Mouse (Mus musculus): ENCODE data around the gene Zfp385a. TPM values are rescaled to one million over a fixed set of nuclear protein-coding genes. Genes with fewer than 3 reads are reported as not detected.

Zfp385a gene
- polyA plus RNA-seq, 1 experiment from 2014 or later = 20.1 TPM

GRCm38 (mm10) chr15:103358278-103359121, 18.6 kb upstream of the Zfp385a start:
- Histone ChIP-seq H3K27ac (ENCODE audit: low read depth, low read length) (no peak overlapping the region), H3K4me1 (ENCODE audit: control insufficient read depth, insufficient read depth, low read depth, low read length) (no peaks in the 10 kb centered on the region), H3K4me3 (ENCODE audit: low read length) (no peak overlapping the region), H3K27me3 (replicated peaks; ENCODE audit: control insufficient read depth, insufficient read depth, low read length) (no peaks in the 10 kb centered on the region), H3K9ac (ENCODE audit: low read depth, low read length) (no peak overlapping the region), H3K36me3 (ENCODE audit: control insufficient read depth, insufficient read depth, low read length) (no peaks in the 10 kb centered on the region), H3K4me2 (ENCODE audit: low read length) (no peak overlapping the region), H3K9me3 (ENCODE audit: control insufficient read depth, low read length) (no peaks in the 10 kb centered on the region)
- WGBS = 55% methylated on average over 3 of the region's 4 CpGs
- peak; percentile 16; the same call in 1 of the 2 replicates for ATAC-seq

GRCm38 (mm10) chr15:103357817-103358216, 17.9 kb upstream of the Zfp385a start:
- no peak for ATAC-seq

DNA sequence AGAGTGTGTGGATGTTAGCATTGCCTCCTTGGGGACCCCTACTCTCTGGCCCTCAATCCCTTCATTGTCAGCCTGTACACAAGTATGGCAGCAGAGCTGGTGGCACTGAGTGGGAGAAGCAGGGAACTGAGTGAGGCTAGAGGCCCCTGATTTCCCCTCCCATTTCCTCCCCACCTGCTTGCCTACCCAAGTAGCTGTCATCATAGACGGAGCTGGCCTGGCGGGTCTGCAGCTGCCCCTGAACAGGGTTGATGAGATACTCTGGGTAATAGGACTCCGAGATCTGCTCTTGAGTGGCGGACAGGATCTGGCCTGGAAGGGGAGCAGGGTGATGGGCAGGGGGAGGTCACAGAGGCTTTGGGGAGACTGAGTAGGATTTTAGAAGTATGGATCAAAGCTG, 16.2 kb upstream of the Zfp385a start:
- Histone ChIP-seq H3K4me2 (ENCODE audit: low read length) (no peak overlapping the region), H3K9me3 (ENCODE audit: control insufficient read depth, low read length) (no peaks in the 10 kb centered on the region), H3K27me3 (replicated peaks; ENCODE audit: control insufficient read depth, insufficient read depth, low read length) (no peaks in the 10 kb centered on the region), H3K36me3 (ENCODE audit: control insufficient read depth, insufficient read depth, low read length) (no peaks in the 10 kb centered on the region), H3K9ac (ENCODE audit: low read depth, low read length) (no peak overlapping the region), H3K4me3 (ENCODE audit: low read length) (no peak overlapping the region), H3K27ac (ENCODE audit: low read depth, low read length) (no peak overlapping the region), H3K4me1 (ENCODE audit: control insufficient read depth, insufficient read depth, low read depth, low read length) (no peaks in the 10 kb centered on the region)
- WGBS = 91% methylated on average over 4 of the region's 4 CpGs
- ATAC-seq = no peak

More at GRCm38 (mm10) chr15:103357817-103358216, 17.9 kb upstream of the Zfp385a start:
- H3K9me3 ChIP-seq (ENCODE audit: control insufficient read depth, low read length) = no peaks in the 10 kb centered on the region
- no peaks in the 10 kb centered on the region for H3K36me3 ChIP-seq (ENCODE audit: control insufficient read depth, insufficient read depth, low read length)
- H3K4me3 ChIP-seq (ENCODE audit: low read length) = no peak overlapping the region
- no peak overlapping the region for H3K4me2 ChIP-seq (ENCODE audit: low read length)
- H3K4me1 ChIP-seq (ENCODE audit: control insufficient read depth, insufficient read depth, low read depth, low read length) = no peaks in the 10 kb centered on the region
- no peaks in the 10 kb centered on the region for H3K27me3 ChIP-seq (replicated peaks; ENCODE audit: control insufficient read depth, insufficient read depth, low read length)
- WGBS = 80% methylated on average over 4 of the region's 4 CpGs
- no peak overlapping the region for H3K9ac ChIP-seq (ENCODE audit: low read depth, low read length)
- H3K27ac ChIP-seq (ENCODE audit: low read depth, low read length) = no peak overlapping the region

DNA sequence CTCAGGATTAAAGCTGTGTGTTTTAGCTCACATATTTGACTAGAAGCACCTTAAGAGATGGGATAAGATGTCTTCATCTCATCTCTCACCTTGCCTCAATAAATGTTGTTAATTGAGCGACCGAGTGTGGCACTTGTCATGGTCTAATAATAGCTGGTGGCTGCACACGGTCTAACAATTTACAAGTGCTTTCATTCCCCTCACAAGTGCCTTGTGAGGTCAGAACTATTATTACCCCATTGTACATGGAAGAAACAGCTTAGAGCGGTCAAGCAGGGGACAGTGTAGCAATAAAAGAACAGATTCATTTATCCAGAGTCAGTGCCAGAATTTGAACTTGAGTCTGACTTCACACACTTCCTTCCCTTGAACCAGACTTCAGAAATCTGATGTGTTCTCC, 15.5 kb upstream of the Zfp385a start:
- Histone ChIP-seq H3K9ac (ENCODE audit: low read depth, low read length) (no peak overlapping the region), H3K4me1 (ENCODE audit: control insufficient read depth, insufficient read depth, low read depth, low read length) (no peaks in the 10 kb centered on the region), H3K9me3 (ENCODE audit: control insufficient read depth, low read length) (no peaks in the 10 kb centered on the region), H3K36me3 (ENCODE audit: control insufficient read depth, insufficient read depth, low read length) (no peaks in the 10 kb centered on the region), H3K27ac (ENCODE audit: low read depth, low read length) (no peak overlapping the region), H3K4me2 (ENCODE audit: low read length) (no peak overlapping the region), H3K4me3 (ENCODE audit: low read length) (no peak overlapping the region), H3K27me3 (replicated peaks; ENCODE audit: control insufficient read depth, insufficient read depth, low read length) (no peaks in the 10 kb centered on the region)
- ATAC-seq = no peak
- WGBS = 82% methylated on average over 4 of the region's 4 CpGs

DNA sequence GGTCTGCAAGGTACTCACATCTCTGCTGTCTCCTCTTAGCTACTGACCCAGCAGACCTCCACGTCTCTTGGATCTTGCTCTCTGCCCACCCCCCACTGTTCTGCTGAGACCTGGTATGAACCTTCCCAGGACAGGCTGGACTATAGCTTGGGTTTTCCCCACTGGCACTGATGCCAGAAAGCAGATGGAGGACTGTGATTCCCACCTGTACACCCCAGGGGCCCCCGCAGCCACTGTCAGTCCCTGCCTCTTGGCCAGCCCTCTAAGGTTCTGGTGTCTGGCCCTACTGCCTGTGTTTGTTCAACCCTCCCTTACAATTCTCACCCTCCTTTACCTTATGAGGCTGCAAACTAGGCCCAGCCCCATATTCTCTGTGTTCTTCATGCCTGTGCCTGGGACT, 14.8 kb upstream of the Zfp385a start:
- WGBS = 89% methylated on average over 2 of the region's 2 CpGs
- Histone ChIP-seq H3K27me3 (replicated peaks; ENCODE audit: control insufficient read depth, insufficient read depth, low read length) (no peaks in the 10 kb centered on the region), H3K9me3 (ENCODE audit: control insufficient read depth, low read length) (no peaks in the 10 kb centered on the region), H3K4me3 (ENCODE audit: low read length) (no peak overlapping the region), H3K36me3 (ENCODE audit: control insufficient read depth, insufficient read depth, low read length) (no peaks in the 10 kb centered on the region), H3K9ac (ENCODE audit: low read depth, low read length) (no peak overlapping the region), H3K4me1 (ENCODE audit: control insufficient read depth, insufficient read depth, low read depth, low read length) (no peaks in the 10 kb centered on the region), H3K27ac (ENCODE audit: low read depth, low read length) (no peak overlapping the region), H3K4me2 (ENCODE audit: low read length) (no peak overlapping the region)
- ATAC-seq = no peak

DNA sequence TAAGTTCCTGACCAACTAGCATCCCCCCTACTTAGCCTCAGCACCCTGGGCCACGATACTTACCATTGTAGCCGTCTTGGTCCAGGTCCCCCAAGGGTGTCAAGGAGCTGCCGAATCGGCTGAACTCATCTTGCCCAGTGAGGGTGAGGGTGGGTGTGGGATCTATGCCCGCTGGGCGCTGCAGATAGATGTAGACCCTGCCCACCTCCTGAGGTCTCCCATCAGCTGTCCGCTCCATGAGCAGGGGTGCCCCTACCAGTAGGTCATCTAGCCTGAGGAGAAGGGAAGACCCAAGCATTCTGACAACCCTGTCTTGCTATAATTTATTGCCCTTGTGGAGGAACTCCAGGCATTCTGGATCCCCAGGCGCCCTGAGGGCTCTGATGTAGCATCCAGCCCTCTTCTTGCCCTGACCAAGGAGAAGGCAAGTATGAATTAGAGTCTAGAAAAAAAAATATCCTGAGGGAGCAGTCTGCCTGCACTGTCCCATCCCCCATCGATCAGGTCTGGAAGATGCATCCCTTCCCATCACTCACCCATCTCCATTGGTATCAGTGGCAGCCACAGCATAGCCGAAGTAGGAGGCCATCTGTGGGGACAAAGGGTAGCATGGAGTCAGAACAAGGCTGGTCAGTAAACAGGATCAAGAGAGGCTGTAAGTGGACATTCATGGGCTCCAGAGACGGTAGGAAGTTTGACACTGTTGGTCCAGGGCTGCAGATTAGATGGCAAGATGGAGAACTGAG, 13.8 kb upstream of the Zfp385a start:
- no peaks in the 10 kb centered on the region for H3K4me1 ChIP-seq (ENCODE audit: control insufficient read depth, insufficient read depth, low read depth, low read length)
- H3K4me2 ChIP-seq (ENCODE audit: low read length) = no peak overlapping the region
- H3K36me3 ChIP-seq (ENCODE audit: control insufficient read depth, insufficient read depth, low read length) = no peaks in the 10 kb centered on the region
- H3K27ac ChIP-seq (ENCODE audit: low read depth, low read length) = no peak overlapping the region
- H3K27me3 ChIP-seq (replicated peaks; ENCODE audit: control insufficient read depth, insufficient read depth, low read length) = no peaks in the 10 kb centered on the region
- WGBS = 92% methylated on average over 11 of the region's 11 CpGs
- no peak overlapping the region for H3K9ac ChIP-seq (ENCODE audit: low read depth, low read length)
- no peak for ATAC-seq
- H3K9me3 ChIP-seq (ENCODE audit: control insufficient read depth, low read length) = no peaks in the 10 kb centered on the region
- H3K4me3 ChIP-seq (ENCODE audit: low read length) = no peak overlapping the region

DNA sequence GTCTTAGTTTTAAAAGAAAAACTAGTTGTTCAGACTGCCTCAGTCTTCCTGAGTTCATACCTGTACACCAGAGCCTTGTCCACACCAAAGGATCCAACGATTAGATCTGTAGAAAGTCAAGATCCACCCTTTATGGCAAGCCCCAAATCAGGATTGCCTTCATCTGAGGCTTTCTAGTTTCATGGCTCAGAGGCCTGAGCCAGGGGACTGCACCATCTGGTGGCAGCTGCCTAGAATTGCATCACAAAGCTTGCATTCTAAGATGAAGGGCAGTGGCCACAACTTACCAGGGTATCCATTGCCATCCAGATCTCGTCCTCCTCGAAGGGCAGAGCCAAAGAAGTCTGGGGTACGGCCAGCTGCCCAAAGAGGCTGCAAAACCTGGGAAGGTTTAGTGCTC, 13.0 kb upstream of the Zfp385a start:
- Histone ChIP-seq H3K27me3 (replicated peaks; ENCODE audit: control insufficient read depth, insufficient read depth, low read length) (no peaks in the 10 kb centered on the region), H3K9ac (ENCODE audit: low read depth, low read length) (no peak overlapping the region), H3K4me3 (ENCODE audit: low read length) (no peak overlapping the region), H3K36me3 (ENCODE audit: control insufficient read depth, insufficient read depth, low read length) (no peaks in the 10 kb centered on the region), H3K9me3 (ENCODE audit: control insufficient read depth, low read length) (no peaks in the 10 kb centered on the region), H3K4me1 (ENCODE audit: control insufficient read depth, insufficient read depth, low read depth, low read length) (no peaks in the 10 kb centered on the region), H3K27ac (ENCODE audit: low read depth, low read length) (no peak overlapping the region), H3K4me2 (ENCODE audit: low read length) (no peak overlapping the region)
- WGBS = 47% methylated on average over 4 of the region's 4 CpGs
- ATAC-seq = peak; percentile 52

- H3K9ac ChIP-seq (ENCODE audit: low read depth, low read length) = no peak overlapping the region
- H3K4me1 ChIP-seq (ENCODE audit: control insufficient read depth, insufficient read depth, low read depth, low read length) = no peaks in the 10 kb centered on the region
- H3K4me3 ChIP-seq (ENCODE audit: low read length) = no peak overlapping the region
- no peak overlapping the region for H3K4me2 ChIP-seq (ENCODE audit: low read length)
- H3K9me3 ChIP-seq (ENCODE audit: control insufficient read depth, low read length) = no peaks in the 10 kb centered on the region
- H3K27me3 ChIP-seq (replicated peaks; ENCODE audit: control insufficient read depth, insufficient read depth, low read length) = no peaks in the 10 kb centered on the region
- WGBS = 6% methylated on average over 2 of the region's 2 CpGs
- no peak for ATAC-seq
- no peak overlapping the region for H3K27ac ChIP-seq (ENCODE audit: low read depth, low read length)
- H3K36me3 ChIP-seq (ENCODE audit: control insufficient read depth, insufficient read depth, low read length) = no peaks in the 10 kb centered on the region
These were observed 7.4 kb upstream of the Zfp385a start for GRCm38 (mm10) chr15:103347275-103347684.

- H3K4me1 ChIP-seq (ENCODE audit: control insufficient read depth, insufficient read depth, low read depth, low read length) = peaks cover 5% of the 10 kb centered on the region
- no peak overlapping the region for H3K27ac ChIP-seq (ENCODE audit: low read depth, low read length)
- no peak overlapping the region for H3K4me2 ChIP-seq (ENCODE audit: low read length)
- 89% methylated on average over 6 of the region's 6 CpGs for WGBS
- H3K4me3 ChIP-seq (ENCODE audit: low read length) = no peak overlapping the region
- no peaks in the 10 kb centered on the region for H3K36me3 ChIP-seq (ENCODE audit: control insufficient read depth, insufficient read depth, low read length)
- H3K27me3 ChIP-seq (replicated peaks; ENCODE audit: control insufficient read depth, insufficient read depth, low read length) = no peaks in the 10 kb centered on the region
- no peak for ATAC-seq
- no peak overlapping the region for H3K9ac ChIP-seq (ENCODE audit: low read depth, low read length)
- H3K9me3 ChIP-seq (ENCODE audit: control insufficient read depth, low read length) = no peaks in the 10 kb centered on the region
These were observed 5.9 kb upstream of the Zfp385a start for GRCm38 (mm10) chr15:103345789-103346188.

Data from hindbrain, embryonic 16.5 days (tissue).